Mouse (Mus musculus) lung, postnatal 0 days (tissue): ENCODE measurements at regions not wholly inside any gene's neighbourhood (a gene's known extent, or its start where the extent isn't known, plus 50 kb on each side); places are given as distances from the start of the nearest gene placed in this dataset.

Experiments
- CTCF ChIP-seq: IDR thresholded peaks from 2 replicates; pipeline ENCODE4 v1.5.1; 2016; ENCODE audit warnings: antibody characterized with exemption, mild to moderate bottlenecking
- EP300 ChIP-seq: IDR thresholded peaks from 2 replicates; pipeline ENCODE4 v1.6.1; 2016; ENCODE audit warnings: antibody characterized with exemption, mild to moderate bottlenecking, control low read depth

- TF ChIP-seq EP300 = peak; percentile 68
- no peak for TF ChIP-seq CTCF
Measured at GRCm38 (mm10) chr2:115101501-115101900, 446.7 kb upstream of the Dph6 start.
